Mouse (Mus musculus): ENCODE data around the gene Zfp809.

GRCm38 (mm10) chr9:22268886-22269285, 43.4 kb downstream of the Zfp809 start:
- TF ChIP-seq CTCF (IDR thresholded peaks at IDR 0.05; ENCODE audit: low read depth) (no peak), EP300 (IDR thresholded peaks at IDR 0.05; ENCODE audit: low read depth) (no peak)
